Mouse (Mus musculus) testis, adult 2 months (tissue): ENCODE measurements around the gene Insl5. TPM values are rescaled to one million over a fixed set of nuclear protein-coding genes. Genes with fewer than 3 reads are reported as not detected.

ENCODE experiments used
- H3K27ac ChIP-seq: fragments of 200-500 bp; 2 replicates; pipeline ENCODE4 v1.5.1; 2012; ENCODE audit warnings: low read depth, low read length; ENCODE audit not compliant: control insufficient read depth, insufficient read depth
- H3K27me3 ChIP-seq: fragments of 200-500 bp; 2 replicates; pipeline ENCODE4 v1.6.1; 2012; ENCODE audit warnings: mild to moderate bottlenecking, low read length, moderate library complexity; ENCODE audit not compliant: control insufficient read depth, insufficient read depth
- H3K36me3 ChIP-seq: fragments of 200-500 bp; 2 replicates; pipeline ENCODE4 v1.6.1; 2012; ENCODE audit warnings: mild to moderate bottlenecking, low read length; ENCODE audit not compliant: control insufficient read depth, insufficient read depth
- H3K4me1 ChIP-seq: fragments of 200-500 bp; 2 replicates; pipeline ENCODE4 v1.6.1; 2012; ENCODE audit warnings: low read length; ENCODE audit not compliant: control insufficient read depth, insufficient read depth
- H3K4me3 ChIP-seq: fragments of 200-500 bp; 2 replicates; pipeline ENCODE4 v1.5.1; 2012; ENCODE audit warnings: low read depth, mild to moderate bottlenecking, low read length, moderate library complexity, mixed read lengths; ENCODE audit not compliant: control insufficient read depth
- CTCF ChIP-seq: fragments of 200-500 bp; IDR thresholded peaks from 2 replicates; pipeline ENCODE4 v1.5.1; 2012; ENCODE audit warnings: low read depth, mild to moderate bottlenecking, inconsistent platforms, low read length, moderate library complexity; ENCODE audit not compliant: control insufficient read depth, insufficient read depth, insufficient replicate concordance
- POLR2A ChIP-seq: fragments of 200-500 bp; IDR thresholded peaks from 2 replicates; pipeline ENCODE4 v1.6.1; 2012; ENCODE audit warnings: low read depth, mild to moderate bottlenecking, inconsistent platforms, low read length, moderate library complexity; ENCODE audit not compliant: control insufficient read depth
- polyA plus RNA-seq: library from polyadenylated mRNA; depleted of rRNA; stranded (reverse); fragments of >200 nt; gene quantifications from 2 replicates; pipeline ENCODE4 v1.2.3, GENCODE M21; 2012

The Insl5 gene
- polyA plus RNA-seq, 1 experiment, result 3.0 TPM

GRCm38 (mm10) chr4:102989391-102989790, 37.3 kb downstream of the Insl5 start:
- no peaks in the 10 kb centered on the region for H3K27me3 ChIP-seq
- no peak overlapping the region for H3K27ac ChIP-seq
- no peaks in the 10 kb centered on the region for H3K36me3 ChIP-seq
- H3K4me3 ChIP-seq, result no peak overlapping the region
- TF ChIP-seq CTCF (no peak), POLR2A (no peak)
- H3K4me1 ChIP-seq, result peaks cover 2% of the 10 kb centered on the region

- no peaks in the 10 kb centered on the region for H3K36me3 ChIP-seq
Observed at GRCm38 (mm10) chr4:102988526-102988925, 38.1 kb downstream of the Insl5 start.

GRCm38 (mm10) chr4:102987756-102988155, 38.9 kb downstream of the Insl5 start:
- no peak for TF ChIP-seq CTCF
- no peak for TF ChIP-seq POLR2A
- Histone ChIP-seq H3K27me3 (no peaks in the 10 kb centered on the region), H3K27ac (no peak overlapping the region), H3K4me3 (peak overlapping the region; percentile 24; the same call in 1 of the 2 replicates), H3K36me3 (no peaks in the 10 kb centered on the region), H3K4me1 (peaks cover 2% of the 10 kb centered on the region)

More at GRCm38 (mm10) chr4:102988526-102988925, 38.1 kb downstream of the Insl5 start:
- no peak overlapping the region for H3K27ac ChIP-seq
- TF ChIP-seq CTCF (no peak), POLR2A (no peak)
- peaks cover 2% of the 10 kb centered on the region for H3K4me1 ChIP-seq
- H3K4me3 ChIP-seq, result no peak overlapping the region
- no peaks in the 10 kb centered on the region for H3K27me3 ChIP-seq

- Histone ChIP-seq H3K4me1 (peaks cover 2% of the 10 kb centered on the region), H3K27me3 (no peaks in the 10 kb centered on the region), H3K27ac (no peak overlapping the region), H3K4me3 (peak overlapping the region; percentile 62), H3K36me3 (no peaks in the 10 kb centered on the region)
- TF ChIP-seq POLR2A, result no peak
- TF ChIP-seq CTCF, result no peak
Observed at GRCm38 (mm10) chr4:102987325-102987724, 39.3 kb downstream of the Insl5 start.

- Histone ChIP-seq H3K27ac (no peak overlapping the region), H3K27me3 (no peaks in the 10 kb centered on the region), H3K4me1 (peaks cover 2% of the 10 kb centered on the region), H3K4me3 (peak overlapping the region; percentile 53), H3K36me3 (no peaks in the 10 kb centered on the region)
- TF ChIP-seq POLR2A, result no peak
- peak; percentile 22; the same call in 1 of the 2 replicates for TF ChIP-seq CTCF
Observed at GRCm38 (mm10) chr4:102986917-102987316, 39.7 kb downstream of the Insl5 start.

- TF ChIP-seq POLR2A (peak; percentile 79; the same call in 1 of the 2 replicates), CTCF (no peak)
Observed at GRCm38 (mm10) chr4:102986173-102986572, 40.5 kb downstream of the Insl5 start.

GRCm38 (mm10) chr4:102981709-102982108, 44.9 kb downstream of the Insl5 start:
- Histone ChIP-seq H3K36me3 (no peaks in the 10 kb centered on the region), H3K4me1 (peaks cover 2% of the 10 kb centered on the region), H3K4me3 (no peak overlapping the region), H3K27ac (no peak overlapping the region), H3K27me3 (no peaks in the 10 kb centered on the region)
- TF ChIP-seq POLR2A (no peak), CTCF (no peak)

More at GRCm38 (mm10) chr4:102986173-102986572, 40.5 kb downstream of the Insl5 start:
- Histone ChIP-seq H3K4me1 (peaks cover 2% of the 10 kb centered on the region), H3K27ac (0 out of 2 replicates have a peak overlapping the region, but pooled peaks have one; percentile 36), H3K27me3 (no peaks in the 10 kb centered on the region), H3K4me3 (peak overlapping the region; percentile 94), H3K36me3 (no peaks in the 10 kb centered on the region)
